Mouse (Mus musculus): ENCODE measurements around the gene Gemin7. TPM values are rescaled to one million over a fixed set of nuclear protein-coding genes. Genes with fewer than 3 reads are reported as not detected.
A peak's percentile ranks its signal among the peaks of the same experiment; 100 is the strongest.

Gene Gemin7
- total RNA-seq, 2 experiments from 2014 or later = 51.7 to 55.2 TPM

DNA sequence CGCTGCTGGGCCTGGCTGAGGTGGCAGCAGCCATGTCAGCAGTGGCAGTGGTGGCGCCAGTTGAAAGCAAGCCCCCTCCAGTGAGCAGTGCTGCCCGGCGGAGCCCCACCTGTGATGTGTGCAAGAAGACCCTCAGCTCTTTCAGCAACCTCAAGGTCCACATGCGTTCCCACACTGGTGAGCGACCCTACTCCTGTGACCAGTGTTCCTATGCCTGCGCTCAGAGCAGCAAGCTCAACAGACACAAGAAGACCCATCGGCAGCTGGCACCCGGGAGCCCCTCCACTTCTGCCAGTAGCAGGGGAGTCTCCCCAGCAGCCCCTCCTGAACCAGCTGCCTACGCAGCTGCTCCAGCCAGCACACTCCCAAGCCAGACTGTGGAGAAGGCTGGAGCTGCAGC, 2.4 kb upstream of the Gemin7 start:
- DNase-seq (ENCODE audit: extremely low spot score in 1 of 2, low spot score in 2 of 2) = no peak
- intact Hi-C loops (cut with DNase I) = no loop called here

DNA sequence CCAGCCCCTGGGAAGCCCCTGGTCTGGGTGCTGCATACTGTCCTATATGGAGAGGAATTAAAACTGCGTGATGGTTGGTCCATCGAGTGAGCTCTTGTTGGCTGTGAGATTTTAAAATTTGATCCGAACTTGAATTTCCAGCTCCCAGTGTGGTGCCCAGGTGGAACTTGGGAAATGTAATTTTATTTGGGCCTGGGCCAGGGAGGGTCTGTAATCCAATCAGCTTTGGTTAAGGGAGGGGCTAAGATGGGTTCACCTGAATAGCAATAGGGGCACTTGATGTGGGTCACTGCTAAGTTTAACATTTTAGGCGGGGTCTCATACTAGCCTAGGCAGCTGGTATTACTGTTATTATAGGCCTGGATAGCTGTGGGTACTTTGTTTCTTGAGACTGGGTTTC, 1.0 kb upstream of the Gemin7 start:
- intact Hi-C loops (cut with DNase I) = no loop called here
- no peak for DNase-seq (ENCODE audit: extremely low spot score in 1 of 2, low spot score in 2 of 2)

DNA sequence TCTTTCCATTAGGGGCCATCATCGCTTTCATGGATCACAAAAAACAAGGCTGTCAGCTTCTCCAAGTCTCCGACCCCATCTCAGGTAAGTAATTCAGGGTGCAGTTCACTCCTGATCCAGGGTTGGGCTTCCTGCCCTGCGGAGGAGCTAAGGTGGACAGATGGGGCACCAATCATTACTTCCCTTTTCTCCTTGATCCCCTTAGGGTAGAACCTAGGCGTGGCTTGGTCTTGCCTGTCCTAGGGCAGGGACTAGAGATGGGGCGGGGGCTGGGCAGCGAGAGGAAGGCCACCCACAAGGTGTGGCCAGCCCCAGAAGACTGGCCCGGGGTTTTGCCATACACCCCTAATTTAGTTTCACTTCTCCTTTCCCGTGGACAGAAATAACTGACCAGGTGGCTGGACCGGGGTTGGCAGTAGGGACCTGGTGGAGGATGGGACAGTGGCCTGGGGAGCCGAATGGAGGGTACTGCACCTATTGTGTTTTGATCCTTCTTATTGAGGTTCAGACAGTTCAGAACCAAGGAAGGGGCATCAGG, 551 bp upstream of the Gemin7 start:
- intact Hi-C loops (cut with DNase I) = no loop called here
- no peak for DNase-seq (ENCODE audit: extremely low spot score in 1 of 2, low spot score in 2 of 2)

DNA sequence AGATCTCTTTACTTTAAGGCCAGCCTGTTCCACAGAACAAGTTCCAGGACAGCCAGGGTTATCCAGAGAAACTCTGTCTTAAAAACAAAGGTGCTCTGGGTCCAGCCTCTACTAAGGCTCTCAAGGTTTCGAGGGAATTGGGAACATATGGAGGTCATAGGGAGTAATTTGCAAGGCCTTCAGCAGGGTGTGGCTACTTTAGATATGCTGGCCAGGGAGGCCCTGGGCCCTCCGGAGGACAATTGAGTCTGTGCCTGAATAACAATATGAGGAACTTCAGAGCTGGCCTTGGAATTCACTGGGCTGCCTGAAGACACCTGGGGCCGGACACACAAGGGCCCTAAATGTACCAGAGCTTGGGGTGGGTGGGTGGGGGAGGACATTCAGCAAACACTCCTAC, 1.8 kb downstream of the Gemin7 start:
- intact Hi-C loops (cut with DNase I) = no loop called here
- DNase-seq (ENCODE audit: extremely low spot score in 1 of 2, low spot score in 2 of 2) = no peak

DNA sequence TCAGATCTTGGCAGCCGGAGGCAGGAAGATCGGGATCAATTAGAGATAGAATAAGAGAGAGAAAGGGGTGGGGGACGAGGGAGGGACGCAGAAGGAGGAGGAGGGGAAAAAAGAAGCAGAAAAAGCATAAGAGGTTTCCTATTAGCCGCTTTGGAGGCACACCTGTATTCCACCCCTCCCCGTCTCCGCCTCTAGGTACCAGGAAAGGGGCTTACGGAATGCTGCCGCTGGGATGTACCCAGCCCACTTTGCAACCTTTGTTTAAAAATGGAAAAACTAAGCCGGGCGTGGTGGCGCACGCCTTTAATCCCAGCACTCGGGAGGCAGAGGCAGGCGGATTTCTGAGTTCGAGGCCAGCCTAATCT, 3.6 kb downstream of the Gemin7 start:
- intact Hi-C loops (cut with DNase I) = loop anchor here (5.0 kb wide), 1 partner anchor 166 kb away; no protein-coding TSS in a partner anchor
- no peak for DNase-seq (ENCODE audit: extremely low spot score in 1 of 2, low spot score in 2 of 2)

DNA sequence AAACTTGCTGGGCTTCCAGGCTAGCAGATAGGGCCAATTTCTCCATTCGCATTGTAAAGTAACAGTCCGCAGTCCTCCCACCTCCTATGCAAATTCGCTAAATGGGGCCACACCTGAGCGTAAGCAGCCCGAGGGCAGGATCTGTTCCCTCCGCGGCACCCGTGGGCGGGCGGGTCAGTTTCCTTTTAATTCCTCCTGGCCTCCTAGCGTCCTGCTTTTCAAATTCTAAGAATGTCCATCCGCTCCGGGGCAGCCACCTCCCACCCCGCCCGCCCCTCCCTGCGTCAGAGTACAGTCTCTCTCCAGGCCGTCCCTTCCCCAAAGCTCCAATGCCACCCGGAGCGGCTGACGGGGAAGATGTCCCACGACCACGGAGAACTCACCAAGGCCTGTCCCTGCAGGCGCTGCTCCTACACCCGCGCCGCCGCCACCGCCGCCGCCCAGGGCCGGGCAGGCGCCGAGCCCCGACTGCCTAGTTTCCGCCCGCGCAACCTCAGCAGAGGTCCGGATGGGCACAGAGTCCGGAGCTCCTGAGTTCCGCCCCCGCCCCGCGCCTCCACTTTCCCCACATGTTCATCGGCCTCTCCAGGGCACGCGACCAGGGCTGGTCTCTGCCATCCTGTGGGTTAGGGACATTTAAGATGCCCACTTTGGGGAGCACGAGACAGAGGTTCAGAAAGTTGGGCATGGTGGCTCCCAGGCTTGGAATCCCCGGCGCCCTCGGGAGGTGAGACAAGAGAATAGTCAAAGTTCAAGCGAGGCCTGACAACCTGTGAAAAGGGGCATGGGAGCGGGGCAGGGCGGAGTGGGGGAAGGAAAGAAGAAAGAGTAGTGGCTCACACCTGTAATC, 4.2 kb downstream of the Gemin7 start:
- peak; percentile 56 to 88 for DNase-seq (ENCODE audit: extremely low spot score in 1 of 2, low spot score in 2 of 2)
- intact Hi-C loops (cut with DNase I) = loop anchor here (5.0 kb wide), 1 partner anchor 166 kb away; no protein-coding TSS in a partner anchor

DNA sequence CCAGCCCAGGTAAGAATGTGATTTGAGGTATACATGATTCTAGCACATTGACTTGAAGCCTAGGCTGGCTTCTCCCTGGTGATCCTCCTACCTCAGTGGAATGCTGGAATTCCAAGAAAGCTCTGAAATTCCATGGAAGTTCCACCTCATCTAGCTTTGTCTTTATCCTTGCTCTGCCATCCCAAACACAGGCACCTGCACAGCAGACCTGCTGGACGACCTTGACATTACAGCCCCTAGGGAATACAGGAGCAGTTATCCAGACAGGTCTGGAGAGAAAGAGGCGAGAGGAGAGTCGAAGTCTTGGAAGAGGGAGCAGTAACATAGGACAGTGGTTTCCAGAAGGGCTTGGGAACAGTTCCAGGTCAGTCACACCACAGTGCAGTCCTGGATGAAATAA, 7.7 kb downstream of the Gemin7 start:
- no peak for DNase-seq (ENCODE audit: extremely low spot score in 1 of 2, low spot score in 2 of 2)
- intact Hi-C loops (cut with DNase I) = loop anchor here (5.0 kb wide), 1 partner anchor 162 kb away; no protein-coding TSS in a partner anchor

DNA sequence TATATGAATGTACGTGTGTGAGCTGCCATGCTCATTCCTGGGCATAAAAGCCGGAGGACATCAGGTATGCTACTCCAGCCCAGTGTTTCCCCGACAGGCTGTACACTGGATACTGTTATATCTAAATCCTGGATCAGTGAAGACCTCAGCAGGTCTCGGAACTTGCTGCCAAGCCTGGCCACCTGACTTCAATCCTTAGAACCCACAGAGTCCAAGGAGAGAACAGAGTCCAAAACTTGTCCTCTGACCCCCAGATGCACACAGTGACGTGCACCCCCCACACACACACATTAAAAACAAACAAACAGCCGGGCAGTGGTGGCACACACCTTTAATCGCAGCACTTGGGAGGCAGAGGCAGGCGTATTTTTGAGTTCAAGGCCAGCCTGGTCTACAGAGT, 10.0 kb downstream of the Gemin7 start:
- intact Hi-C loops (cut with DNase I) = no loop called here
- DNase-seq (ENCODE audit: extremely low spot score in 1 of 2, low spot score in 2 of 2) = no peak

DNA sequence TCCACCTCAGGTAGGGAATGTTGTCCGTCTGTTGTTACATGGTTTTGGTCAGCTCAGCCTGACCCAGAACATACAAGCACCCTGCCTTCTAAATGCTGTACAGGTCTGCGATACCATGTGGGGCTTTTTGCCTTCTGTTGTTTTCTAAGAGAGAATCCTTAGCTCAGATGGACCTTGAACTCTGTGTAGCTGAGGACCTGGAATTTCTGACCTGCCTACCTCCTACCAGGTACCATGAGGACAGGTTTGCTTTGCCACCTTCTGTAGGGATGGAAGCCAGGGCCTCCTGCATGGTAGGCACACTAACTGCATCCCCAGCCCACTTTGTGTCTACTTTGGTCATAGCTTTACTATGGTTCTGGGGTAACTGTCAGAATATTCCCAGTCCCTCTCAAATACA, 11.6 kb downstream of the Gemin7 start:
- DNase-seq (ENCODE audit: extremely low spot score in 1 of 2, low spot score in 2 of 2) = no peak
- intact Hi-C loops (cut with DNase I) = no loop called here

DNA sequence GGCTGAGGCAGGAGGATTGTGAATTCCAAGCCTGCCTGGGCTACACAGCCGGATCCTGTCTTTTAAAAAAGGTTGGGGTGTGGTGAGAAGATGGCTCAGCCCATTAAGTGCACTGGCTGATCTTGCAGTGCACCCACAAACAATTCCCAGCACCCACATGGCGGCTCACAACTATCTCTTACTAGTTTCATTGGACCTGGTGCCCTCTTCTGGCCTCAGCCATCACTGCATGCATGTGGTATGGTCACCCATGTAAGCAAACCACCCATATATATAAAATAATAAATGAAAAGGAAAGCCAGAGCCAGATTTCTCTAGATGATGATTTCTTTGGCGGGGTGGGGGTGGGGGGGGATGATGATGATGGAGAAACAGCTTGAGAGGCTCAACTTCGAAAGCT, 12.9 kb downstream of the Gemin7 start:
- intact Hi-C loops (cut with DNase I) = no loop called here

DNA sequence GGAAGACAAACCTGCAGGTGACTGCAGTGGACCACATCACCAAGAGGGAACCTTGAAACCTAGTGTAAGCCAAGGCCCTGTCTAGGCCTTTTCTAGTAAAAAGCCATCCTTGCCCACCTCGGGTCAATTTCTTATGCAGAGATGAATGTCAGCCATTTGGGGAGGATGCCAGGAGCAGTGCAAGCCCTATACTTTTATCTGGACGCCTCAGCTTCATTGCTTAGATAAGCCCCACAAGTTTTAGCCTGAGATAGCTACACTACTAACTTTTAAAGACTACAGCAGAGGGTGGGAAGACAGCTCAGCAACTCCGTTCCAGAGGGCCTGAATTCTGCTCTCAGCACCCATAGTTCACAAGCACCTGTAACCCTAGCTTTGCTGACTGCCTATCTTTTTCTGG, 13.5 kb downstream of the Gemin7 start:
- no peak for DNase-seq (ENCODE audit: extremely low spot score in 1 of 2, low spot score in 2 of 2)
- intact Hi-C loops (cut with DNase I) = no loop called here

More for the DNA sequence above, 12.9 kb downstream of the Gemin7 start:
- DNase-seq (ENCODE audit: extremely low spot score in 1 of 2, low spot score in 2 of 2) = no peak

DNA sequence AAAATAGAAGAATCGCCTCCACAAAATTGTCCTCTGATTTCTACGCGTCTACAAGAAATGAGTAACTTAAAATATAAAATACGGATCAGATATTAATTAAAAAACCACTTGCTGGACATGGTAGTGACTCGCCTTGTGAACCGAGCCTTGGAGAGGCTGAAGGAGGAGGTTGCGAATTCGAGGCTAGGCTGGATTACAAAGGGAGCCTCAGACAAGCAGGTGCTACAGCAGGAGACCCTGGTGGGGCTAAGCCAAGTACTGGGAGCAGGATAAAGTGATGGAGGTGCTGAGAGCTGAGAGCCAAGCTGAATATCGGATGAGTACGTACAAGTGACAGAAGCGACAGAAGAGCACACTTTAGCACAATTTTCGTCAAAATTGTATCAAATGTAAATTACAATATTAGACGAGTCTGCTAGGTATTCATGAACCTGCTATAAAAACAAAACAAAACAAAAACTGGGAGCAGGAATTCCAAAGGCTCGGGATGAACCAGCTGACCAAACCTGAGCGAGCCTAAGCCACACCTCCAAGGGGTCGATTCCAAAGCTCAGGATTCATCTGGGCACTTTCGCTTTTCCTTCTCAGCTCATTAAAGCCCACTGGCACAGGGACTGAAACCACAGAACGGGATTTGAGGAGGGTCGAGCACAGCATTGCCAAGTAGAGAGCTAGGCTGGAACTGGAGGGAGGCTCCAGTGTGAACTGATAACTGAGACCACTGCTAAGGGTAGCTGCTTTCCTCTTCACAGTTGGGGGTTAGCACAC, 14.6 kb downstream of the Gemin7 start, which contains the start of gene Ppp1r37:
Gene Ppp1r37 (minus strand): TSS at position 434 of the 768 bp plus-strand sequence.
- intact Hi-C loops (cut with DNase I) = no loop called here

DNA sequence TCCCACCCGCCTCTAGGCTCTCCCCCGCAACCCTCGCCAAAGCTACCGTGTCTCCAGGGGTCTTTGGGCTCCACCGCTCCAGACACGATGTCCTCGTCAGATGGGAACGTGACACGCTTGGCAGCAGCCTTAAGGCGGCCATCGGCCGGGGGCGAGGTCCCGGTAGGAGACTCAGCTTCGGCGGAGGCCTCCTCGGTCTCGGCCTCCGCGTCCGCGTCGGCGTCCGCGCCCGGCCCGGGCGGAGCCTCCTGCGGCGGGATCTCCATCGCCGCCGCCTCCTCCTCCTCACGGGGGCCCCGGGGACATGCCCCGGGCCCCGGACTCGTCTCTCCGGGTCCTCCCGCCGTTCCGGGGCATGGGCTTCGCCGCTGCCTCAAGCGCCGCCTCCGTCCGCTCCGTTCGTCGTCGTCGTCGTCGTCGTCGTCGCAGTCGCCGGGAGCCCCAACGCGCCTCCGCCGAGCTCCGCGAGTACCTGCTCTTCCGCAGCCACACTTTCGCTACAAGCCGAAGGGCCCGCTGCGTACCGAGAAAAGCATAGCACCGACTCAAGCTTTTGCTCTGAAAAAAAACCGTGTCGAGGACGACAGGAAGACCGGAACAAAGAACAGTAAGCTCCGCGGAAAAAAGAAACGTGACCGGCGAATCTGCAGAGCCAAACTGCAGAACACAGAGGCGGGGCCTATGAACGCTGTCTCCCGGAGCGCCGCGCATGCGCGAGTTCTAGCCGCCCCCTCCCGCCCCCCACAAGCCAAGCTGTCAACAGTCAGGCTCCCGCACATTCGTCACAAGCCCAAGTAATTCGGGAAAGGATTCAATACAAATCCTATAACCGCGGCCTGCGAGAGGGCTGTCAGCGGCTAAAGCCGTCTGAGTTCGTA, 15.4 kb downstream of the Gemin7 start:
- intact Hi-C loops (cut with DNase I) = no loop called here
- peak; percentile 79 to 94 for DNase-seq (ENCODE audit: extremely low spot score in 1 of 2, low spot score in 2 of 2)

More for the DNA sequence above, 14.6 kb downstream of the Gemin7 start, which contains the start of gene Ppp1r37:
- DNase-seq (ENCODE audit: extremely low spot score in 1 of 2, low spot score in 2 of 2) = no peak

DNA sequence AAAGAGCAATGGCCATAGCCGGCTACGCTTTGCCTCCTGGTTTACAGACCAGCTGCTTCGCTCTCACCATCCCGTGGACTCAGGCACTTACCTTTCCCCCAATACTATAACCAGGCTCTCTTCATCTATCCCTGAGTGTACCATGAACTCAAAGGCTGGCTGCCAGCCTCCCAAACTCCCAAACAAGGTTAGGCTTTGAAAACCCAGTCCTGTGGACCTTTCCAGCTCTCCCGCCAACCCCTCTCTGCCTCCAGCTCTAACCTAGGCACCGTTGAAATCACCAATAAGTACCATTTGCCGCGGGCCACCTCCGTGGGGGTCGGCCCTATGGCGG, 16.0 kb downstream of the Gemin7 start:
- intact Hi-C loops (cut with DNase I) = no loop called here
- DNase-seq (ENCODE audit: extremely low spot score in 1 of 2, low spot score in 2 of 2) = no peak

DNA sequence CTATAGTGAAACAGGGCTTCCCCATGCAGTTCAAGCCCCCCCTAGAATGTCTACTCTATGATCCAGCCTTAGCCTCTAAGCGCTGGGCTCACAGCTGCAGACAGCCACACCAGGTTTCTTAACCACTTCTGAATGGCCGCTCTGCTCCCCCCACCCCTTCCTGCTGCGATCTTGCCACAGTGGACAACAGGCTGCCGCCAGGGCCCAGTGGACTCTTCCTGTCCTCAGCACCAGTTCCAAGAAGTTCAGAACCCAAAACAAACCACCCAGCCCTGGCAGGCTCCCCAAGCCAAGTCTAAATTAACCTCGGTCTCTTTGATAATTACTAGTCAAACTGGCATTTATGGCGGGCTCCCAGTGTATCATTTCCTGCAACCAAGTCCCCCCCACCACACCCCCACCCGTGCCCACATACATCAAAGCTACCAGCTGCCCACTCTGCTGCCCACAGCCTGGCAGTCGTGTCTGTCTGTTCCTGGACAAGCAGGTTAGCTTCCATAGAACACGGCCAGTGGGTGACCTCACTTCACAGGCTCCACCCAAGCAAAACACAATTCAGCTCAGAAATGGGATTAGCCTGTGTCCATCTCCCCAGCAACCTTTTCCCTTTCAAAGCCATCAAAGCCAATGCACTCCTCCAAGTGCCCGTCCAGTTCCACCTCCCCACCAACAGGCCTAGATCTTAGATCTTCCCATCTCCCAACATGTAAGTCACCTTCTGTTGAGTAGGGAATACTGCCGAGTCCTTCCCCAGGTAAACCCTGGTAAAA, 16.7 kb downstream of the Gemin7 start:
- intact Hi-C loops (cut with DNase I) = no loop called here
- no peak for DNase-seq (ENCODE audit: extremely low spot score in 1 of 2, low spot score in 2 of 2)

DNA sequence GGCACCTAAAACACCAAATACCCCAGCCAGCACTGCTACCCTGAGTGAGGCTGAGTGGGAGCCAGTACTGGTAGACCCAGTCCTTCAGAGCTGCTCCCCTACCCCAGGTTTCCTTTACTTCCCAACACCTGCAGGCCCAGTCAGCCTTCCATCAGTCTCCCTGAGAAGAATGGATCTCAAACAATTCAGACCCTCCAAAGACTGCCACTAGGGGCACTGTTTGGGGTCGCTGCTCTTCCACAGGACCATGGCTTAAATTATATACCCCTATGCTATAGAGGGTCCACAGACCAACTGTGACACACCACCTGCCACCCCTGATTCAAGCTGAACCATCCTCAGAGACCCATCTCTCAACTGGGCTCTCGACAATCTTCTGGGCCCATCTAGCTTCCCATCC, 18.4 kb downstream of the Gemin7 start:
- DNase-seq (ENCODE audit: extremely low spot score in 1 of 2, low spot score in 2 of 2) = no peak
- intact Hi-C loops (cut with DNase I) = no loop called here

DNA sequence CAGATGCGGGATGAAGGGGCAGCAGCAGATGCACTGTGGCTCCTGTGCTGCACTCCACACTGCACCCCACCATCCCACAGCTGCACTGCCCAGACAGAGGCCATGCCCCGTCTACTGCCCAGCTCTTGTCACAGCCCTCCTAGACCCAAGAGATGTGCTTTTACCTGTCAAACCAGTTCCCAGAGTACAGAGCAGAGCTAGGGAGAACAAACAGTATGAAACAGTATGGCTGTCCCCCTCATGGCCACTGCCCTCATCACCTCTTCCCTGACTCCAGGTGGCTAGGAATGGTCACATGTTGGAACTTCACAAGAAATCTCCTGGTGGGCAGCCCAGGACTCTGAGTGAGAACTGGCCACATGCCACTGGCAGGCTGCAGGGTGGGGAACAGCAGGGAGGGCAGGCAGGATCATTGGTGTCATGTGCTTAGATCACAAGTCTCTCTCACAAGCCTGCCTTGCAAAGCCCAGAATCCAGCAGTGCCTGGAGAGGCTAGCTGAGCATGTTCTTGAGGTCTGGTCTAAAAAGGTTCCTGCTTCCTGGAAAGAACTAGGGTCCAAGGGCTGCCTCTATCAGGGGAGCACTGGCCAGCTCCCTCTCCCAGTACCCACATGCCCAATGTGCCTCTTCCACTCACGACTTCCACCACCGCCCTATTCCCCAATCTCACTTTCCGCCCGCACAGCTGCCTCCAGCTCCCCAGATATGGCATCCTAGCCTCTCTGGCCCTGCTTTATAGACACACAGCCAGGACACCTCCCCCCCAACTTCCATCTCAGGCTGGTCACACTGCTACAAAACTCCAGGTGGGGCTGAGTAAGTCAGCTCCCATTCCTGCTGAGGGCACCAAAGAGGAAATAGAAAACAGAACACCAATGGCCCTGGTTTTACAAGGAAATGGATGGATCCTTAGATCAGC, 19.2 kb downstream of the Gemin7 start:
- intact Hi-C loops (cut with DNase I) = no loop called here
- no peak for DNase-seq (ENCODE audit: extremely low spot score in 1 of 2, low spot score in 2 of 2)

All from left cerebral cortex, postnatal 10 days (tissue).